Mouse (Mus musculus) forebrain, embryonic 10.5 days (tissue): ENCODE data around the gene Kctd8. TPM values are rescaled to one million over a fixed set of nuclear protein-coding genes. Genes with fewer than 3 reads are reported as not detected.

Experiments
- DNase-seq: peaks from one replicate; pipeline ENCODE4 v3.0.0-alpha.2; 2017; ENCODE audit warnings: low spot score; ENCODE audit errors: extremely low spot score
- H3K27ac ChIP-seq: fragments of 300-500 bp; sonication (generic); 2 replicates; pipeline ENCODE4 v1.5.1; 2016; ENCODE audit warnings: mild to moderate bottlenecking
- H3K27me3 ChIP-seq: fragments of 300-500 bp; sonication (generic); 2 replicates; pipeline ENCODE4 v1.6.1; 2016; ENCODE audit warnings: mild to moderate bottlenecking; ENCODE audit not compliant: poor library complexity, severe bottlenecking
- H3K36me3 ChIP-seq: fragments of 300-500 bp; sonication (generic); replicated peaks from 2 replicates; pipeline ENCODE4 v1.6.1; 2016; ENCODE audit warnings: mild to moderate bottlenecking, moderate library complexity
- H3K4me1 ChIP-seq: fragments of 300-500 bp; sonication (generic); 2 replicates; pipeline ENCODE4 v1.6.1; 2016
- H3K4me3 ChIP-seq: fragments of 300-500 bp; sonication (generic); 2 replicates; pipeline ENCODE4 v1.5.1; 2016; ENCODE audit warnings: mild to moderate bottlenecking, moderate library complexity
- H3K9me3 ChIP-seq: fragments of 300-500 bp; sonication (generic); 2 replicates; pipeline ENCODE4 v1.6.1; 2016; ENCODE audit warnings: mild to moderate bottlenecking, moderate library complexity
- microRNA-seq: library from miRNA; unstranded; fragments of <30 nt; microRNA quantifications from one replicate; pipeline ENCODE4, GENCODE M21; 2017
- polyA plus RNA-seq: library from polyadenylated mRNA; unstranded; fragments of >200 nt; fragmentation: Nextera tagmentation; extraction: Ambion mirVana; gene quantifications from 2 replicates; pipeline ENCODE4 v1.2.1, GENCODE M21; 2016

The Kctd8 gene
- polyA plus RNA-seq, 1 experiment from 2014 or later: 0.68 TPM

GRCm38 (mm10) chr5:69088912-69089311 is 252.6 kb downstream of the Kctd8 start:
- Histone ChIP-seq H3K27ac (no peak overlapping the region), H3K4me1 (0 out of 2 replicates have a peak, but pooled peaks cover 7% of the 10 kb centered on the region), H3K36me3 (no peaks in the 10 kb centered on the region), H3K4me3 (no peak overlapping the region), H3K27me3 (no peaks in the 10 kb centered on the region), H3K9me3 (no peaks in the 10 kb centered on the region)
- DNase-seq: no peak

Small RNA genes within 50 kb of the gene (microRNA-seq; reads per million reads assigned to microRNA genes)
- not detected for gene Gm24368

Other genes with a start within 250 kb of the Kctd8 start
- gene Yipf7, start 201.0 kb upstream of the Kctd8 start, polyA plus RNA-seq: not detected in 2 replicates
- 44.2 and 48.7 TPM in 2 replicates for gene Guf1, start 215.2 kb upstream of the Kctd8 start, polyA plus RNA-seq